Mouse (Mus musculus): ENCODE results near the gene Smndc1. TPM values are rescaled to one million over a fixed set of nuclear protein-coding genes. Genes with fewer than 3 reads are reported as not detected.

The Smndc1 gene
- polyA plus RNA-seq, 1 experiment from 2014 or later: 40.2 TPM

DNA sequence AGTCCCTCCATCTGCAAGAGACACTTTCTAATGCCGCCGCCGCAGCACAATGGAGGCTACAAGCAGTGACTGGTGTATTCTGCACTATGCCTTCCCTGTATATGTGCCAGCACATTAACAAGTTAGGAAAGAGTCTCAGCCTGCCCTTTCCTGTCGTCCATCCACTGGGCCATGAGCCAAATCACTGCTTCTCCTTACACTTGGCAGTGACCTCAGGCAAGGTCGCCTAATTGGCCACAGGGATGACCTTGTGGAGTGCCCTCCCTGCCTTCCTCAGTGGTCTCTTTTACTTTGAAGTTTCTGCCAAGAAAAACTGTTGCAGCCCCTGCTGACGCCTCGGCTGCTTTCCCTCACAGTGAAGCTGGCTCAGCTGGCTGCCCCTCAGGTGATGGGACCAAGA lies 37.0 kb upstream of the Smndc1 start:
- Histone ChIP-seq H3K27ac (replicated peaks; ENCODE audit: low read depth, low read length) (no peak overlapping the region), H3K36me3 (ENCODE audit: control insufficient read depth, insufficient read depth, low read length) (no peaks in the 10 kb centered on the region), H3K9me3 (ENCODE audit: control insufficient read depth, low read length) (no peaks in the 10 kb centered on the region), H3K9ac (ENCODE audit: low read depth, low read length) (no peak overlapping the region), H3K4me1 (ENCODE audit: control insufficient read depth, insufficient read depth, low read length) (peaks cover 6% of the 10 kb centered on the region; the same call in 1 of the 2 replicates), H3K4me2 (ENCODE audit: low read depth, low read length) (no peak overlapping the region), H3K4me3 (ENCODE audit: low read depth, low read length) (no peak overlapping the region), H3K27me3 (replicated peaks; ENCODE audit: control insufficient read depth, insufficient read depth, low read length) (no peaks in the 10 kb centered on the region)
- 53% methylated on average over 7 of the region's 7 CpGs for WGBS
- ATAC-seq (ENCODE audit: low read depth): no peak
- DNase-seq (ENCODE audit: low spot score): no peak

- no peak overlapping the region for H3K9ac ChIP-seq (ENCODE audit: low read depth, low read length)
- no peak for ATAC-seq (ENCODE audit: low read depth)
- no peaks in the 10 kb centered on the region for H3K36me3 ChIP-seq (ENCODE audit: control insufficient read depth, insufficient read depth, low read length)
- 83% methylated on average over 8 of the region's 8 CpGs for WGBS
- no peak for DNase-seq (ENCODE audit: low spot score)
- peaks cover 6% of the 10 kb centered on the region; the same call in 1 of the 2 replicates for H3K4me1 ChIP-seq (ENCODE audit: control insufficient read depth, insufficient read depth, low read length)
- H3K4me2 ChIP-seq (ENCODE audit: low read depth, low read length): no peak overlapping the region
- H3K9me3 ChIP-seq (ENCODE audit: control insufficient read depth, low read length): no peaks in the 10 kb centered on the region
- no peak overlapping the region for H3K4me3 ChIP-seq (ENCODE audit: low read depth, low read length)
- no peaks in the 10 kb centered on the region for H3K27me3 ChIP-seq (replicated peaks; ENCODE audit: control insufficient read depth, insufficient read depth, low read length)
- no peak overlapping the region for H3K27ac ChIP-seq (replicated peaks; ENCODE audit: low read depth, low read length)
Measured at GRCm38 (mm10) chr19:53425824-53426223, 35.4 kb upstream of the Smndc1 start.

DNA sequence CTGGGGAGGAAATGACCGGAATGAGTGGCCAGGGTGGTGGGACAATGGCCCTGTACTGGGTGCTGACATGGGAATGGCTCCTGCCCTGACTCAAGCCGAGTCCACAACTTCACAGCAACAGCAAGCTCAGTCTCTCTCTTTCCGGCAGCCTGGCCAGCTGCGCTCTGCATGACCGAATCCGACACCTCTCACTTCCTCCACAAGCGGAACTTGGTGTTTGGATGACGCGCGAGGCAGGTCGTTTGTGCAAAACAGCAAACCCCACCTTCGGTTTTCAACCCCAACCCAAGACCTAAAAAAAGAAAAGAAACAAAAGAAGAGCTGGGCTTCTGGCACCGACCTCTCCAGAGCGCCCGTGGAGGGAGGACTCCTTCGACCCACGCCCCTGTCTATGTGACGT lies 34.3 kb upstream of the Smndc1 start:
- WGBS: 52% methylated on average over 18 of the region's 18 CpGs
- Histone ChIP-seq H3K9me3 (ENCODE audit: control insufficient read depth, low read length) (no peaks in the 10 kb centered on the region), H3K4me2 (ENCODE audit: low read depth, low read length) (no peak overlapping the region), H3K27me3 (replicated peaks; ENCODE audit: control insufficient read depth, insufficient read depth, low read length) (no peaks in the 10 kb centered on the region), H3K27ac (replicated peaks; ENCODE audit: low read depth, low read length) (no peak overlapping the region), H3K4me3 (ENCODE audit: low read depth, low read length) (no peak overlapping the region), H3K36me3 (ENCODE audit: control insufficient read depth, insufficient read depth, low read length) (no peaks in the 10 kb centered on the region), H3K4me1 (ENCODE audit: control insufficient read depth, insufficient read depth, low read length) (peaks cover 6% of the 10 kb centered on the region; the same call in 1 of the 2 replicates), H3K9ac (ENCODE audit: low read depth, low read length) (no peak overlapping the region)
- peak; percentile 41 for DNase-seq (ENCODE audit: low spot score)
- ATAC-seq (ENCODE audit: low read depth): no peak

DNA sequence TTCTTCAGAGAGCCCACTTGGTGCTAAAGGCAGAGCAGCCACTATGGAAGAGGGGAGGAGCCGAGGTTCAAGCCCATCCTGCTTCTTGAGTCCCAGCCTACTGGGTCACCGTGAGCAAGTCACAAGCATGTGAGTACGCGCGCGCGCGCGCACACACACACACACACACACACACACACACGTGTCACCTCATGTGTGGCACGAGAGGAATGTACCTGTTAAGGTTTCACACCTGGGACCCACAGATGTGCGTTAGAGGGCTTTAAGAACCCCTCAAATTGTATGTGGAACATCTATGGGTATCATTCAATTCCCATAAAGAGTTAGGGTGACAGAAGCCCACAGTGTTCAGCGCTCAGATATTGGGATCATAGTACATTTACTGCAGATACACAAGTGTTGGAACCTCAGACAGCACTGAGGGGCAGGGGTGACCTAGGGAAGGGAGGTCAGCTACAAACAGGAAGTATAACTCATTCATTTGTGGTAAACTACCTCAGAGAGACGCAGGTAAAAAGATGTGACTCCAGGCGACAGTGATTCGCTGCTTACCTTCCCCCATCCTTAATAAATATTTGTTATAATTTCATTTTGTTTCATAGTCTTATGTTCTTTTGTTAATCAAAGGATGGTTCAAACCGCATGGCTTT lies 33.6 kb upstream of the Smndc1 start:
- Histone ChIP-seq H3K27ac (replicated peaks; ENCODE audit: low read depth, low read length) (no peak overlapping the region), H3K4me2 (ENCODE audit: low read depth, low read length) (peak overlapping the region; percentile 29; the same call in 1 of the 2 replicates), H3K36me3 (ENCODE audit: control insufficient read depth, insufficient read depth, low read length) (no peaks in the 10 kb centered on the region), H3K9me3 (ENCODE audit: control insufficient read depth, low read length) (no peaks in the 10 kb centered on the region), H3K4me1 (ENCODE audit: control insufficient read depth, insufficient read depth, low read length) (peaks cover 6% of the 10 kb centered on the region; the same call in 1 of the 2 replicates), H3K4me3 (ENCODE audit: low read depth, low read length) (no peak overlapping the region), H3K27me3 (replicated peaks; ENCODE audit: control insufficient read depth, insufficient read depth, low read length) (no peaks in the 10 kb centered on the region), H3K9ac (ENCODE audit: low read depth, low read length) (no peak overlapping the region)
- ATAC-seq (ENCODE audit: low read depth) (no peak), DNase-seq (ENCODE audit: low spot score) (no peak)
- WGBS: 72% methylated on average over 16 of the region's 17 CpGs

GRCm38 (mm10) chr19:53423341-53423753 lies 33.0 kb upstream of the Smndc1 start:
- Histone ChIP-seq H3K9ac (ENCODE audit: low read depth, low read length) (no peak overlapping the region), H3K36me3 (ENCODE audit: control insufficient read depth, insufficient read depth, low read length) (no peaks in the 10 kb centered on the region), H3K4me3 (ENCODE audit: low read depth, low read length) (no peak overlapping the region), H3K9me3 (ENCODE audit: control insufficient read depth, low read length) (no peaks in the 10 kb centered on the region), H3K27me3 (replicated peaks; ENCODE audit: control insufficient read depth, insufficient read depth, low read length) (no peaks in the 10 kb centered on the region), H3K27ac (replicated peaks; ENCODE audit: low read depth, low read length) (no peak overlapping the region), H3K4me2 (ENCODE audit: low read depth, low read length) (peak overlapping the region; percentile 29; the same call in 1 of the 2 replicates), H3K4me1 (ENCODE audit: control insufficient read depth, insufficient read depth, low read length) (peaks cover 6% of the 10 kb centered on the region; the same call in 1 of the 2 replicates)
- DNase-seq (ENCODE audit: low spot score): no peak
- ATAC-seq (ENCODE audit: low read depth): no peak
- WGBS: 20% methylated on average over 18 of the region's 19 CpGs

GRCm38 (mm10) chr19:53422358-53423308 lies 32.3 kb upstream of the Smndc1 start:
- no peaks in the 10 kb centered on the region for H3K9me3 ChIP-seq (ENCODE audit: control insufficient read depth, low read length)
- peak; percentile 41 for DNase-seq (ENCODE audit: low spot score)
- no peaks in the 10 kb centered on the region for H3K27me3 ChIP-seq (replicated peaks; ENCODE audit: control insufficient read depth, insufficient read depth, low read length)
- no peak for ATAC-seq (ENCODE audit: low read depth)
- no peak overlapping the region for H3K4me3 ChIP-seq (ENCODE audit: low read depth, low read length)
- 66% methylated on average over 18 of the region's 18 CpGs for WGBS
- no peak overlapping the region for H3K9ac ChIP-seq (ENCODE audit: low read depth, low read length)
- no peaks in the 10 kb centered on the region for H3K36me3 ChIP-seq (ENCODE audit: control insufficient read depth, insufficient read depth, low read length)
- H3K4me2 ChIP-seq (ENCODE audit: low read depth, low read length): no peak overlapping the region
- H3K27ac ChIP-seq (replicated peaks; ENCODE audit: low read depth, low read length): no peak overlapping the region
- peaks cover 6% of the 10 kb centered on the region; the same call in 1 of the 2 replicates for H3K4me1 ChIP-seq (ENCODE audit: control insufficient read depth, insufficient read depth, low read length)

DNA sequence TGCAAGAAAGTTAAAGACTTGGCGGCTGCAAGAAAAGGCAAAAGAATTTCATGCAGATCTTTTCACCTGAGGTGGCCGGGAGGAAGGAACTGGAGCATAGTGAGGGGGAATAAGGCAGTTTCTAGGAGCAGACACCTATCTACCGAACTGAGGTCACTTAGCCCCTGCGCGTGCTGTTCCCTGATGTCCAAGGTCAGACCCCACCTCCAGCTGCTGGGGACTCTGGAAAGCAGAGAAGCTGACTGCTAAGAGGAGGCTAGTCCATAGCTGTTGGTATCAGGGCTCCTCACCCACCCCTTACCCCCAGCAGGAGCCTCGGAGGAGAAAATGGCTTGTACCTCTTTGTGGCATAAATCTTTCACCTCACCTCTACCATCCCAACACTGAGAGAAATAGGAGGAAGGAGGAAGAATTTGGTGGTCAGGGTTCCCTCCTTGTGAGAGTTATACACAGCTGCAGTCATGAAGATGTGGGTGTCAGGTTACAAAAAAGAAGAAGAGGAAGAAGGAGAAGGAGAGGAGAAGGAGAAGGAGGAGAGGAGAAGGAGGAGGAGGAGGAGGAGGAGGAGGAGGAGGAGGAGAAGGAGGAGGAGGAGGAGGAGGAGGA lies 31.3 kb upstream of the Smndc1 start:
- peaks cover 6% of the 10 kb centered on the region; the same call in 1 of the 2 replicates for H3K4me1 ChIP-seq (ENCODE audit: control insufficient read depth, insufficient read depth, low read length)
- peak; percentile 2; the same call in 1 of the 2 replicates for ATAC-seq (ENCODE audit: low read depth)
- no peak for DNase-seq (ENCODE audit: low spot score)
- no peaks in the 10 kb centered on the region for H3K36me3 ChIP-seq (ENCODE audit: control insufficient read depth, insufficient read depth, low read length)
- no peaks in the 10 kb centered on the region for H3K9me3 ChIP-seq (ENCODE audit: control insufficient read depth, low read length)
- no peak overlapping the region for H3K9ac ChIP-seq (ENCODE audit: low read depth, low read length)
- H3K4me2 ChIP-seq (ENCODE audit: low read depth, low read length): peak overlapping the region; percentile 75
- 0% methylated on average over 6 of the region's 6 CpGs for WGBS
- peak overlapping the region; percentile 9 for H3K27ac ChIP-seq (replicated peaks; ENCODE audit: low read depth, low read length)
- H3K27me3 ChIP-seq (replicated peaks; ENCODE audit: control insufficient read depth, insufficient read depth, low read length): no peaks in the 10 kb centered on the region
- H3K4me3 ChIP-seq (ENCODE audit: low read depth, low read length): peak overlapping the region; percentile 43

- peak overlapping the region; percentile 75 for H3K4me2 ChIP-seq (ENCODE audit: low read depth, low read length)
- no peaks in the 10 kb centered on the region for H3K9me3 ChIP-seq (ENCODE audit: control insufficient read depth, low read length)
- H3K9ac ChIP-seq (ENCODE audit: low read depth, low read length): peak overlapping the region; percentile 54
- ATAC-seq (ENCODE audit: low read depth) (peak; percentile 97), DNase-seq (ENCODE audit: low spot score) (peak; percentile 93)
- peaks cover 6% of the 10 kb centered on the region; the same call in 1 of the 2 replicates for H3K4me1 ChIP-seq (ENCODE audit: control insufficient read depth, insufficient read depth, low read length)
- no peaks in the 10 kb centered on the region for H3K27me3 ChIP-seq (replicated peaks; ENCODE audit: control insufficient read depth, insufficient read depth, low read length)
- under 1% methylated on average over 16 of the region's 19 CpGs for WGBS
- no peaks in the 10 kb centered on the region for H3K36me3 ChIP-seq (ENCODE audit: control insufficient read depth, insufficient read depth, low read length)
- H3K4me3 ChIP-seq (ENCODE audit: low read depth, low read length): peak overlapping the region; percentile 43
- peak overlapping the region; percentile 74 for H3K27ac ChIP-seq (replicated peaks; ENCODE audit: low read depth, low read length)
Measured at GRCm38 (mm10) chr19:53420924-53421582, 30.7 kb upstream of the Smndc1 start.
